Mouse (Mus musculus) Muller cell, postnatal 12 days (primary cell): Measurements from ENCODE around the gene Gm47985.
"Not testable (repeated sequence)": the region's sequence is repeated elsewhere in the genome, so short reads cannot be mapped to it uniquely, and the experiment has no call there.

ENCODE experiments used
- DNase-seq: peaks from one replicate; pipeline ENCODE4 v3.0.0-alpha.2; 2015; ENCODE audit errors: inconsistent ontology term

The Gm47985 gene

GRCm38 (mm10) chr1:151177030-151177936 is 5.1 kb upstream of the Gm47985 start:
- no peak for DNase-seq

DNA sequence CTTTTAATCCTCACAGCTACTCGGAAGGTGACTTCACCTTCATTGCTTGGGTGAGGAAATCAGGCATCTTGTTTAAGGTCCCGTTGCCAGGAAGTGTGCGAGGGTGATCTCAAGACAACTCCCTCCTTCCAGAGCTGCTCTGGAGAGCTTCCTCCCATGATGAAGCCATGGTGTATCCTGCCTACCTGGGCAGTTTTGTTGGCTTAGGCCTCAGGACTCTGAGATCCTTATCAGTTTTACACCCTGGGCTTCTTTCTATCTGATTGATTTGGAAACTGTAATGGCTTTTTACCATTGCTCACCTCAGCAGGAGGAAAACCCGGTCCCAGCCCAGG is 4.4 kb upstream of the Gm47985 start:
- DNase-seq: no peak

GRCm38 (mm10) chr1:151178505-151179083 is 3.7 kb upstream of the Gm47985 start:
- DNase-seq: no peak

- DNase-seq: no peak
Measured at GRCm38 (mm10) chr1:151180167-151180566, 2.2 kb upstream of the Gm47985 start.

DNA sequence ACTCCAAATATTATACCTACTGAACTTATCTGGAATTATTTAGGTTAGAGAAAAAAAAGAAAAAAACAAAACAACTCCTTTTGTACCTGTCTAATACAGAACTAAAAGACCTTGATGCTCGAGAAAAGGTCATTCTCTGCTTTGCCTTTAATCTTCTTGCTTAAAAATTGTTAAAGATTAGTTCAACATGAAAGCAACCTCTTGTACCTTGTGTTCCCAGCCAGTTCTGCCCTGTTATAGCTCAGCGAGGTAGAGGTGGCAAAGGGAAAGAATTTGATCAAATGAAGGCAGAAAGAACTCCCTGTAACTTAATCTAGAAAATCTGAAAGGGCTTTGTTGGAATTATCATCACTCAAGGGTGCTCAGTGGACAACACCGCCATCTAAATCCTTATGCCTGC is 3.8 kb downstream of the Gm47985 start:
- DNase-seq: not testable (repeated sequence)

DNA sequence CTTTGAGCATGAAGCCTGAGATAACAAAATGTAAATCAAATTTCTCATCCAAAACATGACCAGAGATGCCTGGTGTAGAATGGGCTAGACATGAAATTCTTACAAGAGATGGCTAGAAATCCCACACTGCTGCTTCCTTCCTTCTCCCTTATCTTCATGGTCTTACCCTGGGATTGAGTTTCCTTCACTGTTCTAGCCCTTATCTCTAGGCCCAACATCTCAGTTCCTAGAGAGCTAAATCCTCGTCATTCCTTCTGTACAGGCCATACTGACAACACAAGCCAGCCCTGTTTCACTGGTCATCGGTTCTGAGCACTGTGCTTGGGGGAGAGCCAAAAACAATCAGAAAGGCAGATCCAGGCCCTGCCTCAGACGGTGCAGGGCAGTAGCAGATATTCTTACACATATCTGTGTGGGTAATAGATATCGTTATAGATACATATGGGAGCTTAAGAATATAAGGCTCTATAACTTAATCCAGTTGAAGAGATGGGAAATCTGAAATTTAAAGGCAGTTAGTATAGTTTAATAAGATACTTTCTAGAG is 4.6 kb downstream of the Gm47985 start:
- not testable (repeated sequence) for DNase-seq

DNA sequence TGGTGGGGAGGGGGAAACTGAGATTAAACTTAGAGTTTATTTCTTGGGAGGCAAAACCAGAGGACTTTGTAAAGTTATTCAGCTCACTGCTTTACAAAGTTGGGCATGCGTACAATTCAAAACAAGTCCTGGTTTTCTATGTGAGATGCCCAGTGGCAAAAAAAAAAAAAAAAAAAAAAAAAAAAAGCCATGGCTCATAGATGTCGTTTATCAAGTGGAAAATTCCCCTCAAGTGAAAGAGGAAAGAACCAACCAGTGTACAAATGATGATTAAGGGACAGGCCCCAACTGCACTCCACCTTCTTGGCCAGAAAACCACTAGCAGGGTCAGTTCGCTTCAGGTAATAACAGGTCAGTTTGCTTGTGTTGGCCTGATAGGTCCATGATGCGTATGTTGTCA is 6.1 kb downstream of the Gm47985 start:
- DNase-seq: no peak

GRCm38 (mm10) chr1:151192075-151192474 is 9.7 kb downstream of the Gm47985 start, which contains the start of gene Gm8947:
Gm8947 (plus strand) TSS chr1:151192376.
- DNase-seq: not testable (repeated sequence)

DNA sequence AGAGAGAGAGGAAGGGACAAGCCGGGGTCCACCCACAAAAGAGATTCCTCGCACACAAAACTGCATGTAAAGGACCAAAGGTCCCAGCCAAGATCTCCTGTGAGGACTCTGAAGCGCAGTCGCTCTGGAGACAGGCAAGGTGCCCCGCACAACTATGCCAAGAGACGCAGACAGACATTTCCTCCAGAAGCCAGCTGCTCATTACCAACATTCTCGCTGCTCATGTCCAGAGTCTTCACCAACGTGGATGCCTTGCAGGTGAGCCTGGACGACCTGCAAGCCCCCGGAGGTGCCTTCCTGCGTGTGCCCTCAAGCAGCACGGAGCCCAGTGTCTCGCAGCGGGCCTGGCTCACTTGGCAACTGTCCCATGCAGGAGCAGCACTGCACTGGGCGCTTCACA is 10.4 kb downstream of the Gm47985 start:
- not testable (repeated sequence) for DNase-seq

GRCm38 (mm10) chr1:151195986-151196385 is 13.6 kb downstream of the Gm47985 start:
- DNase-seq: not testable (repeated sequence)

DNA sequence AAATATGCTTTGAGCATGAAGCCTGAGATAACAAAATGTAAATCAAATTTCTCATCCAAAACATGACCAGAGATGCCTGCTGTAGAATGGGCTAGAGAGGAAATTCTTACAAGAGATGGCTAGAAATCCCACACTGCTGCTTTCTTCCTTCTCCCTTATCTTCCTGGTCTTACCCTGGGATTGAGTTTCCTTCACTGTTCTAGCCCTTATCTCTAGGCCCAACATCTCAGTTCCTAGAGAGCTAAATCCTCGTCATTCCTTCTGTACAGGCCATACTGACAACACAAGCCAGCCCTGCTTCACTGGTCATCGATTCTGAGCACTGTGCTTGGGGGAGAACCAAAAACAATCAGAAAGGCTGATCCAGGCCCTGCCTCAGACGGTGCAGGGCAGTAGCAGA is 14.4 kb downstream of the Gm47985 start:
- not testable (repeated sequence) for DNase-seq

- not testable (repeated sequence) for DNase-seq
Measured at GRCm38 (mm10) chr1:151198120-151198519, 15.8 kb downstream of the Gm47985 start, which contains the start of gene Gm47995. Gm47995 (plus strand) TSS chr1:151198448.

DNA sequence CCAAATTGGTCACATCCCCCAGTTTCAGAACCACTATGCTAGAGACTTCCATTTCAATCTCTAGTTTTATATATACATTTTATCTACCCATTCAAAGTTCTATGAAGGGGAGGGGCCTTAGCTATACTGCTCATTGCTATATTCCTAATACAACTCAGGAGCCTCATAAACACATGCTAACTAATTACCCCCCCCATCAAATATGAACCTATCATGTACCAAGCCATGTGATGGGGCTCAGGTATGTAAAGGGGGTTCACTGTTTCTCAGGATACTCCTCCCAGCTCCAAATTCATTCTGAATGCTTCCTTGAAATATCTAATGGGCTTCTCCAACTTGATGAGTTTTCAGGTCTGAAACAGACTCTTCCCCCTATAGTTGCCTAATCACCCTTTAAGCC is 18.3 kb downstream of the Gm47985 start:
- not testable (repeated sequence) for DNase-seq

- not testable (repeated sequence) for DNase-seq
Measured at GRCm38 (mm10) chr1:151202771-151203170, 20.4 kb downstream of the Gm47985 start.

DNA sequence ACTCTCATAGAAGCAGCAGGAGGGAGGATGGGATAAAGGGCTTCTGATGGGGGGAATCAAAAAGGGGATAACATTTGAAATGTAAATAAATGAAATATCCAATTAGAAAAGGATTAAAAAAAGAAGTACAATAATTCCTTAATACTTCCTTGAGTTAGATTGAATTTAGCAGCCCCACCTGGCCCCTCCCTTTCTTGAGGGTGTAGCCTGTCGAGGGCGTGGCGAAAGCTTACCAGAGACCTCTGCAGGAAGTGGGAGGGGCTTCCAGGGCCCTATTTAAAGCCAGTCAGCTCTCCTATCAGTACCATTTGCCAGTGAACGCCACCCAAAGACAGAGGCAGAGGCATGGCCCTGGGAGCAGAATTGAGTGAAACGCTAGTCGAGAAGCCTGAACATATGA is 21.5 kb downstream of the Gm47985 start, which contains the start of gene 3110040M04Rik:
Gene 3110040M04Rik (plus strand): TSS at position 304 of the 400 bp plus-strand sequence.
- not testable (repeated sequence) for DNase-seq

- DNase-seq: not testable (repeated sequence)
Measured at GRCm38 (mm10) chr1:151208493-151208892, 26.2 kb downstream of the Gm47985 start.

GRCm38 (mm10) chr1:151208944-151209343 is 26.6 kb downstream of the Gm47985 start:
- not testable (repeated sequence) for DNase-seq

- not testable (repeated sequence) for DNase-seq
Measured at GRCm38 (mm10) chr1:151209824-151210355, 27.6 kb downstream of the Gm47985 start, which contains the start of gene Gm47996. Gm47996 (plus strand) TSS chr1:151210131.

DNA sequence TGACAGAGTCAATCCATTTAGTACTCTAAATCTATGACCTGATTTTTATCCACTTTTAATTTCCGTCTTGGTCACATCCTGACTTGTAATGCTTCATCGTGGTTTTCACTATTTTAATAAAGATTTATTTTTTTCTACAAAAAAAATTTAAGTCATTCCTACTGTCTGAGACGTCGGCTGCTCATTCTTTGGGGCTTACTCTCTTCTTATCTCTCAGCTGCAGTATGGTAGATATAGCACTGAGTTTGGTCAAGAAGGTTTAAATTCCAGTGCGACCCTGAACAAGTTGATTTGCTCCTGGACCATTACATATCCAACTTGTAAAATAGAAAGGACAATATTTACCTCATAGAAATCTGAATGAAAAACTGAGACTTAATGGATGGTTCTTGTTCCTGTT is 29.3 kb downstream of the Gm47985 start:
- not testable (repeated sequence) for DNase-seq

DNA sequence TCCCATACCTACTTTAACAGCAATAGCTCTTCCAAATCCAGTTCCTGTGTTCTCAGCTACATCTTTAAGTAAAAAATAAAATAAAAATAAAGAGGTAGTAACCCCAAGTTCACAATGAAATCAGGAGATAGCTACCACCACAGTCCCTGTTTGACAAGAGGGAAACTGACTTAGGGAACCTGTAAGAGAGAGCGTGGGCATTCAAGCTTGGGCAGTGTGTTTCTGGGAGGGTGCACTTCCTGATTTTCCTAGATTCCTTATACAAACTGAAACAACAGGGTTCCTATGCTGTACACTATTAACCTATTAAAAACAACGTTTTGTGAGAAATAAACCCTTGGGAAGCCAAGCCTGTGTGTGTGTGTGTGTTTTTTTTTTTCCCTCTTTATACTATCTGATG is 32.5 kb downstream of the Gm47985 start:
- DNase-seq: no peak

DNA sequence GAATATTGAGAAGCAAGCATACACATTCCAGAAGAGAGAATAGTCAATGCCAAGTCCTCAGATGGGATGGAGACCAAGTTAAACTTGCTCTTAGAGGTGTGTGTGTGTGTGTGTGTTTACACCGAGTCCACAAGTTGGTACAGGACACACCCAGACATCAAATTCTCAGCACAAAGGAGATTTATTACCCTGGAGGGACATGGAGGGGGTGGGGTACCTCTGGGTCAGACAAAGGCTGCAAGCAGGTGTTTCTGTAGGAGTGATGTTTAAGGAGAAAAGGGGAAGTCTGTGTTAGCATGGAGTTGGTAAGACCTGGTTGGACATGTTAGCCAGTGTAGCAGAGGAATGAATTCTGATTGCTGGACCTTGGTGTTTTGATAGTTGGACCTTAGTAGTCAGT is 33.6 kb downstream of the Gm47985 start:
- DNase-seq: no peak

DNA sequence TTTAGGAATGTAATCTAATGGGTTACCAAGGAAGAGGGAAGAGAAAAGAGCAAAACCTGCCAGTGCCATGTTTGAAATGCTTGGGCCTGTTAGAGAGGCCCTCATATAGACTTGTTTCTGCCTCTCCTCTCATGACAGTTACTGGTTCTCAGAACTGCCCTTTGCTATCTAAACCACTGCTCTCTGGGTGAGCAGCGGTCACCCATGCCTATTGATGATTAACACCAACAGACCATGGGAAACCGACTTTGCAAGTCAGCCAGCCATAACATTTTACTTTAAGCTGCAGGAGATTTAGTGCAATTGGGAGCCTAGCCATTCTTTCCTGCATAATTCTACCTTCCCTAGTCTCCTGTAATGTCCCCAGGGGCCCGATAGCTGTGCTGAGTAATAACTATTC is 34.1 kb downstream of the Gm47985 start:
- no peak for DNase-seq
